Mouse (Mus musculus) MEL (cell line): ENCODE results near the gene Actr2.

Source experiments
- CHD1 ChIP-seq: IDR thresholded peaks from 2 replicates; pipeline ENCODE4 v1.6.1; 2012; ENCODE audit warnings: low read depth, mild to moderate bottlenecking, inconsistent platforms, low read length, improper control_type of control experiment
- CHD2 ChIP-seq: IDR thresholded peaks from 2 replicates; pipeline ENCODE4 v1.6.1; 2011; ENCODE audit warnings: low read length, improper control_type of control experiment
- CTCF ChIP-seq, 3 experiments: IDR thresholded peaks in 2 of 3; conservative IDR thresholded peaks in 1 of 3; 2 replicates each; pipeline ENCODE4 v1.5.1; 2011 to 2012; ENCODE audit warnings: low read length in 3 of 3, low read depth in 2 of 3, mild to moderate bottlenecking in 2 of 3, improper control_type of control experiment in 1 of 3, inconsistent platforms in 1 of 3, mixed read lengths in 1 of 3, moderate library complexity in 1 of 3; ENCODE audit not compliant: control insufficient read depth in 1 of 3, insufficient read depth in 1 of 3, poor library complexity in 1 of 3, severe bottlenecking in 1 of 3
- EP300 ChIP-seq, 2 experiments: IDR thresholded peaks; 2 replicates each; pipeline ENCODE4 v1.6.1; 2011; ENCODE audit warnings: improper control_type of control experiment in 2 of 2, low read length in 2 of 2, low read depth in 1 of 2, mild to moderate bottlenecking in 1 of 2
- GABPA ChIP-seq: IDR thresholded peaks from 2 replicates; pipeline ENCODE4 v1.6.1; 2012; ENCODE audit warnings: low read depth, mild to moderate bottlenecking, inconsistent platforms, low read length, improper control_type of control experiment, moderate library complexity
- POLR2A ChIP-seq, 2 experiments: IDR thresholded peaks; 2 replicates each; pipeline ENCODE4 v1.6.1; 2011 to 2012; ENCODE audit warnings: low read length in 2 of 2, mild to moderate bottlenecking in 2 of 2, control low read depth in 1 of 2, improper control_type of control experiment in 1 of 2, low read depth in 1 of 2, moderate library complexity in 1 of 2; ENCODE audit not compliant: control insufficient read depth in 1 of 2, insufficient read depth in 1 of 2, poor library complexity in 1 of 2
- POLR2AphosphoS5 ChIP-seq: IDR thresholded peaks from 2 replicates; pipeline ENCODE4 v1.6.1; 2012; ENCODE audit warnings: low read depth, borderline replicate concordance, mild to moderate bottlenecking, inconsistent platforms, low read length, moderate library complexity, mixed read lengths
- SMC3 ChIP-seq: IDR thresholded peaks from 2 replicates; pipeline ENCODE4 v1.6.1; 2011; ENCODE audit warnings: low read depth, low read length, improper control_type of control experiment
- USF1 ChIP-seq: IDR thresholded peaks from 2 replicates; pipeline ENCODE4 v1.6.1; 2014; ENCODE audit warnings: low read depth, mild to moderate bottlenecking, inconsistent platforms, low read length, improper control_type of control experiment, moderate library complexity
- ZMIZ1 ChIP-seq: IDR thresholded peaks from 2 replicates; pipeline ENCODE4 v1.6.1; 2012; ENCODE audit warnings: low read depth, mild to moderate bottlenecking, inconsistent platforms, low read length, improper control_type of control experiment, moderate library complexity

GRCm38 (mm10) chr11:20139711-20140110 lies 27.0 kb upstream of the Actr2 start:
- TF ChIP-seq CTCF (IDR thresholded peaks at IDR 0.05 in 2 of 3, conservative IDR thresholded peaks at IDR 0.05 in 1 of 3; ENCODE audit: control insufficient read depth in 1 of 3, insufficient read depth in 1 of 3, low read depth in 2 of 3, low read length in 3 of 3, poor library complexity in 1 of 3, severe bottlenecking in 1 of 3) (no peak), CHD2 (no peak), POLR2A (IDR thresholded peaks at IDR 0.05; ENCODE audit: control insufficient read depth in 1 of 2, insufficient read depth in 1 of 2, low read depth in 1 of 2, low read length in 2 of 2, poor library complexity in 1 of 2) (no peak), CHD1 (no peak), USF1 (no peak), EP300 (IDR thresholded peaks at IDR 0.05; ENCODE audit: low read depth in 1 of 2, low read length in 2 of 2) (no peak), POLR2AphosphoS5 (no peak), GABPA (no peak), ZMIZ1 (no peak), SMC3 (no peak)
